Mouse (Mus musculus): Measurements from ENCODE around the gene Rapgef3. TPM values are rescaled to one million over a fixed set of nuclear protein-coding genes. Genes with fewer than 3 reads are reported as not detected.

The Rapgef3 gene
- total and polyA plus RNA-seq, 3 experiments: 6.6 to 7.4 TPM; not detected in 1

GRCm38 (mm10) chr15:97728394-97728793 is 39.4 kb downstream of the Rapgef3 start:
- Histone ChIP-seq H3K4me3 (ENCODE audit: control insufficient read depth in 1 of 2, insufficient read depth in 1 of 2, low read depth in 2 of 2, low read length in 2 of 2) (no peak overlapping the region), H3K9me3 (replicated peaks; ENCODE audit: insufficient read depth, low read length) (no peaks in the 10 kb centered on the region), H3K27ac (ENCODE audit: control insufficient read depth, low read depth, low read length) (no peak overlapping the region), H3K27me3 (ENCODE audit: control insufficient read depth in 1 of 2, insufficient read depth in 2 of 2, low read length in 2 of 2) (peaks cover 41 to 60% of the 10 kb centered on the region in 2 experiments), H3K36me3 (ENCODE audit: control insufficient read depth in 1 of 2, insufficient read depth in 2 of 2, low read length in 2 of 2) (no peaks in the 10 kb centered on the region), H3K4me1 (ENCODE audit: control insufficient read depth in 1 of 2, insufficient read depth in 2 of 2, low read length in 2 of 2) (no peaks in the 10 kb centered on the region), H3K9ac (ENCODE audit: control insufficient read depth, low read depth, low read length, poor library complexity, severe bottlenecking) (no peak overlapping the region), H3K79me2 (ENCODE audit: control insufficient read depth, insufficient read depth, low read length, poor library complexity) (no peaks in the 10 kb centered on the region)
- no peak for DNase-seq (ENCODE audit: low read depth, low spot score)
- TF ChIP-seq NRF1 (IDR thresholded peaks at IDR 0.05; ENCODE audit: insufficient read depth, low read depth, low read length, poor library complexity, severe bottlenecking) (no peak), MYB (IDR thresholded peaks at IDR 0.05; ENCODE audit: low read depth, low read length) (no peak), CTCF (IDR thresholded peaks at IDR 0.05 in 2 of 3, conservative IDR thresholded peaks at IDR 0.05 in 1 of 3; ENCODE audit: control insufficient read depth in 1 of 3, insufficient read depth in 1 of 3, low read depth in 2 of 3, low read length in 3 of 3, poor library complexity in 1 of 3, severe bottlenecking in 1 of 3) (no peak), E2F4 (IDR thresholded peaks at IDR 0.05; ENCODE audit: borderline replicate concordance, low read depth, low read length) (no peak), USF2 (IDR thresholded peaks at IDR 0.05; ENCODE audit: borderline replicate concordance in 1 of 2, insufficient read depth in 1 of 2, low read depth in 1 of 2, low read length in 2 of 2) (no peak), MAZ (IDR thresholded peaks at IDR 0.05; ENCODE audit: low read depth, low read length) (no peak), EP300 (IDR thresholded peaks at IDR 0.05; ENCODE audit: low read depth in 1 of 2, low read length in 2 of 2) (no peak), ZC3H11A (IDR thresholded peaks at IDR 0.05; ENCODE audit: low read depth, low read length) (no peak)

- Histone ChIP-seq H3K27ac (ENCODE audit: control insufficient read depth, low read depth, low read length) (no peak overlapping the region), H3K4me3 (ENCODE audit: control insufficient read depth in 1 of 2, insufficient read depth in 1 of 2, low read depth in 2 of 2, low read length in 2 of 2) (no peak overlapping the region), H3K79me2 (ENCODE audit: control insufficient read depth, insufficient read depth, low read length, poor library complexity) (no peaks in the 10 kb centered on the region), H3K36me3 (ENCODE audit: control insufficient read depth in 1 of 2, insufficient read depth in 2 of 2, low read length in 2 of 2) (no peaks in the 10 kb centered on the region), H3K9ac (ENCODE audit: control insufficient read depth, low read depth, low read length, poor library complexity, severe bottlenecking) (no peak overlapping the region), H3K27me3 (ENCODE audit: control insufficient read depth in 1 of 2, insufficient read depth in 2 of 2, low read length in 2 of 2) (peaks cover 41 to 64% of the 10 kb centered on the region in 2 experiments), H3K9me3 (replicated peaks; ENCODE audit: insufficient read depth, low read length) (no peaks in the 10 kb centered on the region), H3K4me1 (ENCODE audit: control insufficient read depth in 1 of 2, insufficient read depth in 2 of 2, low read length in 2 of 2) (no peaks in the 10 kb centered on the region)
- no peak for DNase-seq (ENCODE audit: low read depth, low spot score)
- TF ChIP-seq ELF1 (IDR thresholded peaks at IDR 0.05; ENCODE audit: low read depth, low read length): no peak
- TF ChIP-seq NRF1 (IDR thresholded peaks at IDR 0.05; ENCODE audit: insufficient read depth, low read depth, low read length, poor library complexity, severe bottlenecking): no peak
- no peak for TF ChIP-seq USF1 (IDR thresholded peaks at IDR 0.05; ENCODE audit: low read depth, low read length)
- TF ChIP-seq POLR2AphosphoS2 (IDR thresholded peaks at IDR 0.05; ENCODE audit: low read length): no peak
- TF ChIP-seq GABPA (IDR thresholded peaks at IDR 0.05; ENCODE audit: low read depth, low read length): no peak
- no peak for TF ChIP-seq BHLHE40 (IDR thresholded peaks at IDR 0.05; ENCODE audit: borderline replicate concordance, low read depth, low read length)
- TF ChIP-seq CHD1 (IDR thresholded peaks at IDR 0.05; ENCODE audit: low read depth, low read length): no peak
- TF ChIP-seq NELFE (IDR thresholded peaks at IDR 0.05; ENCODE audit: low read depth, low read length): no peak
- TF ChIP-seq ZMIZ1 (IDR thresholded peaks at IDR 0.05; ENCODE audit: low read depth, low read length): no peak
- TF ChIP-seq SIN3A (IDR thresholded peaks at IDR 0.05; ENCODE audit: low read length): no peak
Measured at GRCm38 (mm10) chr15:97727520-97727919, 40.3 kb downstream of the Rapgef3 start.

Data from MEL (cell line).